Mouse (Mus musculus): Measurements from ENCODE around the gene Lrrc41. TPM values are rescaled to one million over a fixed set of nuclear protein-coding genes. Genes with fewer than 3 reads are reported as not detected.
A peak's percentile ranks its signal among the peaks of the same experiment; 100 is the strongest.

Lrrc41 gene
- total and polyA plus RNA-seq, 2 experiments from 2014 or later, result 35.9 to 85.5 TPM

DNA sequence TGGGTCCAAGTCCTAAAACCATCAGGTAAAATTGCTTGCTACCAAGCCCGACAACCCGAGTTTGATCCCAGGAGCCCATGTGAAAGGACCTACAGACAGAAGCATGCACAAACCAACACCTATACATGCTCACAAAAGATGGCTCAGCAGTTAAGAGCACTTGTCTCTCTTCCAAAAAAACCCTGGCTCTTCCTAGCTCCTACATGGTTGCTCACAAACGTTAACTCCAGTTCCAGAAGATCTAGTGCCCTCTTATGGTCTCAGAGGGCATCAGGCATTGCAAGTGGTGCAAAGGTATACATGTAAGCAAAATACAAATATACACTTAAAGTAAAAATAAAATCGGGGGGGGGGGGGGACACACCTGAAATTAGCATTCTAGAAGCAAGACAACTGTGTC is 1.9 kb upstream of the Lrrc41 start:
- DNase-seq (ENCODE audit: low spot score), result peak; percentile 36
- Histone ChIP-seq H3K27ac (ENCODE audit: low read depth) (no peak overlapping the region), H3K4me2 (ENCODE audit: low read depth, low read length) (peak overlapping the region; percentile 85), H3K36me3 (replicated peaks; ENCODE audit: control insufficient read depth, insufficient read depth, low read length) (peaks cover 23% of the 10 kb centered on the region), H3K4me3 (ENCODE audit: low read depth, low read length) (peak overlapping the region; percentile 92), H3K9ac (replicated peaks; ENCODE audit: low read depth, low read length) (0 out of 2 replicates have a peak overlapping the region, but pooled peaks have one; percentile 14), H3K4me1 (ENCODE audit: control insufficient read depth, insufficient read depth) (peaks cover 23% of the 10 kb centered on the region), H3K9me3 (replicated peaks; ENCODE audit: control insufficient read depth, low read length) (no peaks in the 10 kb centered on the region), H3K27me3 (ENCODE audit: control insufficient read depth, insufficient read depth, low read length) (no peaks in the 10 kb centered on the region)
- TF ChIP-seq CTCF (IDR thresholded peaks at IDR 0.05; ENCODE audit: low read depth) (peak; percentile 42), EP300 (IDR thresholded peaks at IDR 0.05; ENCODE audit: low read depth) (no peak)
- no peak for ATAC-seq (ENCODE audit: insufficient read depth, low read depth)
- 34% methylated on average over 4 of the region's 4 CpGs for WGBS

DNA sequence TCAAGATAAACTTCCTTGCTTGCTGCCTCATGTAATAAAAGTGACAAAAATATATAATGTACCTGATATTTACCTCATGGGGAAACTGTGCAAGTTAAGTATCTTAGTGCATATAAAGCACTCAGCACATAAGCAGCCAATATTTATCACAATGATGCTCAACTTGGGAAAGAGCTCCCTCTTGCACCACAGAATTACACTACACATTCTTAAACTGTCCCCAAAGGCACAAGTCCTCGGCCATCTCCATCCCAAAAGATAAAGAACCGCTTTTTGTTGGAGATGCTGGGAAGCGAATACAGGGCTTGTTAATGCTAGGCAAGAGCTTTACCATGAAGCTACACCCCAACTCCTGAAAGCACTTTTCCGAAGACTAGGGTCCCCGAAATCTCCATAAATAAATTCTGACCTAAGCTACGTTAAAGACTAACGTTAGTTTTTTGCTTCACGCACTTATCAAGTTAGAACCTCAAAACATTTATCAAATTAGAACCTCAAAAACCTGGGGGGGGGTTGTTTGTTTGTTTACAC is 859 bp upstream of the Lrrc41 start:
- Histone ChIP-seq H3K9me3 (replicated peaks; ENCODE audit: control insufficient read depth, low read length) (no peaks in the 10 kb centered on the region), H3K36me3 (replicated peaks; ENCODE audit: control insufficient read depth, insufficient read depth, low read length) (peaks cover 14% of the 10 kb centered on the region), H3K4me1 (ENCODE audit: control insufficient read depth, insufficient read depth) (peaks cover 23% of the 10 kb centered on the region), H3K9ac (replicated peaks; ENCODE audit: low read depth, low read length) (peak overlapping the region; percentile 99), H3K4me2 (ENCODE audit: low read depth, low read length) (peak overlapping the region; percentile 85), H3K27ac (ENCODE audit: low read depth) (peak overlapping the region; percentile 99), H3K27me3 (ENCODE audit: control insufficient read depth, insufficient read depth, low read length) (no peaks in the 10 kb centered on the region), H3K4me3 (ENCODE audit: low read depth, low read length) (peak overlapping the region; percentile 92)
- ATAC-seq (ENCODE audit: insufficient read depth, low read depth) (no peak), DNase-seq (ENCODE audit: low spot score) (peak; percentile 66)
- under 1% methylated on average over 8 of the region's 8 CpGs for WGBS
- peak; percentile 38; the same call in 1 of the 2 replicates for TF ChIP-seq CTCF (IDR thresholded peaks at IDR 0.05; ENCODE audit: low read depth)
- TF ChIP-seq EP300 (IDR thresholded peaks at IDR 0.05; ENCODE audit: low read depth), result no peak

DNA sequence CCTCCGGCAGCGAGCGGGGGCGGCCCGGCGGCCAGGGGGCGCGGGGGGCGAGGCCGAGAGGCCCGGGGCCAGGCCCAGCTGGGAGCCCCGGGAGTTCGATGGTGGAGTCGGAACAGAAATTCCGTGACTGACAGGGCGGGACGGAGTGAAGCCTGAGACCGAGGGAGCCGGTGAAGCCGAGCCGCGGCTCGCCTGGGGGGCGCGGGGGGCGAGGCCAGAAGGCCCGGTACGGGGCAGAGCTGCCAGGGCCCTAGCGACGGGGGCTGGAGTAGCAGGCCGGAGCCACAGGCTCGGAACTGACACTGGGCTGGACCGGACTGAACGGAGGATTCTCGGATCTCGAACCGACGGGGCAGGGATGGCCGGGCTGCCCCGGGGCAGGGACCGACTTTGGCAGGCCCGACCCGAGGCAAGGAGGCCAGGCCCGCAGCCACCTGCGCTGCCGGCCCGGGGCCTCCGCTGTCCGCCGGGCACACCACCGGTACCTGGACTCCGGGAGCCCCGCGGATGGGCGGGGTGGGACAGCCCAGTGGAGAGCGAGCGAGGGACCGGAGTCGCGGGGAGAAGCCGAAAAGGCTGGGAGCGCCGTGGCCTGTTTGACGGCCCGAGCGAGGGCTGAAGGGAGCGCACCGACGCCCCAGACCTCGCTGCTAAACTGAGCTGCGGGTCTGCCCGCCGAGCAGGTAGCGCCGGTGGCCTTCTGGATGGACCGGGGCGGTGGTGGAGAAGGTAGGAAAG is 731 bp downstream of the Lrrc41 start:
- peak overlapping the region; percentile 99 for H3K27ac ChIP-seq (ENCODE audit: low read depth)
- H3K36me3 ChIP-seq (replicated peaks; ENCODE audit: control insufficient read depth, insufficient read depth, low read length), result peaks cover 14% of the 10 kb centered on the region
- H3K27me3 ChIP-seq (ENCODE audit: control insufficient read depth, insufficient read depth, low read length), result no peaks in the 10 kb centered on the region
- ATAC-seq (ENCODE audit: insufficient read depth, low read depth) (peak; percentile 67), DNase-seq (ENCODE audit: low spot score) (peak; percentile 61)
- H3K9ac ChIP-seq (replicated peaks; ENCODE audit: low read depth, low read length), result peak overlapping the region; percentile 99
- H3K4me2 ChIP-seq (ENCODE audit: low read depth, low read length), result peak overlapping the region; percentile 85
- peak overlapping the region; percentile 92 for H3K4me3 ChIP-seq (ENCODE audit: low read depth, low read length)
- peaks cover 23% of the 10 kb centered on the region for H3K4me1 ChIP-seq (ENCODE audit: control insufficient read depth, insufficient read depth)
- no peaks in the 10 kb centered on the region for H3K9me3 ChIP-seq (replicated peaks; ENCODE audit: control insufficient read depth, low read length)
- no peak for TF ChIP-seq EP300 (IDR thresholded peaks at IDR 0.05; ENCODE audit: low read depth)
- TF ChIP-seq CTCF (IDR thresholded peaks at IDR 0.05; ENCODE audit: low read depth), result no peak
- under 1% methylated on average over 69 of the region's 77 CpGs for WGBS

DNA sequence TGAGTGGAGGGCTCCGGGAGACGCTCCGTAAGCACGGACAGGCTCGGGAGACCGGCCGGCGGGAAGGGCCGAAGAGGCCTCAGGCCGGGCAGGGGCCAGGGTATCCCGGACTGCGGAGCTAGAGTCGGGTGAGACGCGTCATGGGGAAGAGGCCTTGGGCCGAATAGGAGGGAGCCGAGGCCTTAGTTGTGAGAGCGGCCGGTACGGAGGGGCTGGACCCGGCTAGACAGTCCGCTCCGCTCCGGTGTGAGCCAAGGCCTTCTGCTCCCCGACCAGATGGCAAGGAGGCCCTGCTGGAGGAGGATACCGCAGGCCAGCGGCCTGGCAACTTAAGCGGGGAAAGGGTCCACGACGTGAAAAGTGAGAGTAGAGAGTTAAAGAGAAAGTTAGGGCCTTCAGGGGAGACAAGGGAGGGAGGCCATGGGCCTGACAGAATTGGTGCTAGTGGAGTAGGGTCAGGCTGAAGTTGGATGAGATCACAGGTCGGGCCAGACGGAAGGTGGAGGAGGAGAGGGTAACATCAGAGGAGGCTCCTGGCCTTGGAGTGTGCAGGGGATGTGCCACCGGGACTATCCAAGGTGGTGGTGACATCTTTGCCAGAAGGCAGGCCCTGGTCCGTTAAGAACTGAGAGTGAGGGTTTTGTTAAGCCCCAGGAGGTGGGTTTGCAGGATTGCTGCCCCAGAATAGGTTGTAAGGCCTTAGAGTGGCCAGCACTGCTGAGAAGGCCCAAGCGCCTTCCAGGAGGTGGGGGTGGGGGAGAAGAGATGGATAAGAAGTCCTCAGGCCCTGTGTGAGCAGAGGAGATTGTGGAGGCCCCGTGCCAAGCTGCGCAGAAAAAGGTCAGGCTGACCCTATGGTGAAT is 1.5 kb downstream of the Lrrc41 start:
- peaks cover 22% of the 10 kb centered on the region for H3K36me3 ChIP-seq (replicated peaks; ENCODE audit: control insufficient read depth, insufficient read depth, low read length)
- peak overlapping the region; percentile 85 for H3K4me2 ChIP-seq (ENCODE audit: low read depth, low read length)
- peak; percentile 12 for ATAC-seq (ENCODE audit: insufficient read depth, low read depth)
- H3K4me3 ChIP-seq (ENCODE audit: low read depth, low read length), result peak overlapping the region; percentile 92
- peak; percentile 36 for DNase-seq (ENCODE audit: low spot score)
- H3K9ac ChIP-seq (replicated peaks; ENCODE audit: low read depth, low read length), result peak overlapping the region; percentile 99
- 1% methylated on average over 37 of the region's 37 CpGs for WGBS
- no peaks in the 10 kb centered on the region for H3K27me3 ChIP-seq (ENCODE audit: control insufficient read depth, insufficient read depth, low read length)
- no peaks in the 10 kb centered on the region for H3K9me3 ChIP-seq (replicated peaks; ENCODE audit: control insufficient read depth, low read length)
- no peak for TF ChIP-seq EP300 (IDR thresholded peaks at IDR 0.05; ENCODE audit: low read depth)
- TF ChIP-seq CTCF (IDR thresholded peaks at IDR 0.05; ENCODE audit: low read depth), result no peak
- peak overlapping the region; percentile 99 for H3K27ac ChIP-seq (ENCODE audit: low read depth)
- H3K4me1 ChIP-seq (ENCODE audit: control insufficient read depth, insufficient read depth), result peaks cover 23% of the 10 kb centered on the region

DNA sequence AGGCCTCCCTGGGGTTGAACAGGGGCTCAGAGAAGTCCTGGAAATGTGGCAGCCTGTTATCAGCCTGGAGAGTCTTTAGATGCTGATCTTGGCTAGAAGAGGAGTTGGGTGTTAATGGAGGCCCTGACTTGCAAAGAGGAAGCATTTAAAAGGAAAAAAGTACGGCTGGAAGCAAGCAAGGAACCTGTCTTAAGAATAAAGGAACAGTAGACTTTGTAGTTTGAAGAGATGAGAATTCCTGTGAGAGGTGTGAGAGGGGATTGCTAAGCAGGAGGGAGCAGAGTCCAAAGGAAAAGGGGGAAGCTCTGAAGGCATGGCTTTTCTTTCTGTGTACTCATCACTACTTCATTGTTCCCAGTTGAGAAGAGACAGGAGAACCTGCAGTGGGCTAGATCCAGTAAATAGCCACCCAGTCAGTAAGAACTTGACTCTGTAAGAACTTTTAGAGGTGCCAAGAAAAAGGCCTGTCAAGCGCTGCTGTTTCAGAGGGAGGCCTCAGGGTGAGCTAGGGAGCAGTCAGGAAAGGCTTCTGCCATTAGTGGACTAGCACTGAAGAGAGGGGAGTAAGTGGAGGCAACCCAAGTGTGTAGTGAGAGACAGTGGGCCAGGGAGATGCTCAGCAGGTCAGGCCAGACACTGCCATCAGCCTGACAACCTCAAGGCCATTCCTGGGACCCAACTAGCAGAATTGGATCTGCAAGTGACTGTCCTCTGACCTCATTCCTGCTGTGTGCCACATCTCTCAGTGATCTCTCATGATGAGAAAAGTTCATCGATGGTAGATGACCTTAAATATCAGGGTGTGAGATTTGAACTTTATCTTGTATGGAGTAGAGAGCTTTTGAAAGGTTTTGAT is 2.4 kb downstream of the Lrrc41 start:
- Histone ChIP-seq H3K36me3 (replicated peaks; ENCODE audit: control insufficient read depth, insufficient read depth, low read length) (peaks cover 30% of the 10 kb centered on the region), H3K4me3 (ENCODE audit: low read depth, low read length) (peak overlapping the region; percentile 92), H3K9ac (replicated peaks; ENCODE audit: low read depth, low read length) (peak overlapping the region; percentile 99), H3K27me3 (ENCODE audit: control insufficient read depth, insufficient read depth, low read length) (no peaks in the 10 kb centered on the region), H3K27ac (ENCODE audit: low read depth) (peak overlapping the region; percentile 99), H3K9me3 (replicated peaks; ENCODE audit: control insufficient read depth, low read length) (no peaks in the 10 kb centered on the region), H3K4me2 (ENCODE audit: low read depth, low read length) (peak overlapping the region; percentile 85), H3K4me1 (ENCODE audit: control insufficient read depth, insufficient read depth) (peaks cover 19% of the 10 kb centered on the region)
- WGBS, result 29% methylated on average over 3 of the region's 3 CpGs
- ATAC-seq (ENCODE audit: insufficient read depth, low read depth) (no peak), DNase-seq (ENCODE audit: low spot score) (peak; percentile 46)
- TF ChIP-seq EP300 (IDR thresholded peaks at IDR 0.05; ENCODE audit: low read depth) (no peak), CTCF (IDR thresholded peaks at IDR 0.05; ENCODE audit: low read depth) (no peak)
